Mouse (Mus musculus) lung, adult 2 months (tissue): ENCODE results near the gene Wdr41.

ENCODE experiments used
- CTCF ChIP-seq: fragments of 200-500 bp; IDR thresholded peaks from 2 replicates; pipeline ENCODE4 v1.5.1; 2011; ENCODE audit warnings: mild to moderate bottlenecking, low read length, control low read depth; ENCODE audit not compliant: insufficient read depth
- POLR2A ChIP-seq: fragments of 200-500 bp; IDR thresholded peaks from 2 replicates; pipeline ENCODE4 v1.6.1; 2011; ENCODE audit warnings: low read depth, mild to moderate bottlenecking, control low read depth, low read length, borderline replicate concordance; ENCODE audit errors: extremely low read depth

GRCm38 (mm10) chr13:95063390-95064017, 87.4 kb downstream of the Wdr41 start:
- TF ChIP-seq POLR2A (no peak), CTCF (no peak)
